Mouse (Mus musculus) CD4-positive, CD25-positive, alpha-beta regulatory T cell, adult 2 months (primary cell): ENCODE measurements around the gene Cep89.

Experiments used
- DNase-seq: peaks from one replicate; pipeline ENCODE4 v3.0.0-alpha.2; 2012; ENCODE audit warnings: low read depth, low spot score

Cep89 gene

GRCm38 (mm10) chr7:35485126-35485525 is 88.3 kb downstream of the Cep89 start:
- DNase-seq = no peak

- DNase-seq = no peak
Measured at GRCm38 (mm10) chr7:35486553-35486952, 89.7 kb downstream of the Cep89 start.
